In the genomic region with DNA sequence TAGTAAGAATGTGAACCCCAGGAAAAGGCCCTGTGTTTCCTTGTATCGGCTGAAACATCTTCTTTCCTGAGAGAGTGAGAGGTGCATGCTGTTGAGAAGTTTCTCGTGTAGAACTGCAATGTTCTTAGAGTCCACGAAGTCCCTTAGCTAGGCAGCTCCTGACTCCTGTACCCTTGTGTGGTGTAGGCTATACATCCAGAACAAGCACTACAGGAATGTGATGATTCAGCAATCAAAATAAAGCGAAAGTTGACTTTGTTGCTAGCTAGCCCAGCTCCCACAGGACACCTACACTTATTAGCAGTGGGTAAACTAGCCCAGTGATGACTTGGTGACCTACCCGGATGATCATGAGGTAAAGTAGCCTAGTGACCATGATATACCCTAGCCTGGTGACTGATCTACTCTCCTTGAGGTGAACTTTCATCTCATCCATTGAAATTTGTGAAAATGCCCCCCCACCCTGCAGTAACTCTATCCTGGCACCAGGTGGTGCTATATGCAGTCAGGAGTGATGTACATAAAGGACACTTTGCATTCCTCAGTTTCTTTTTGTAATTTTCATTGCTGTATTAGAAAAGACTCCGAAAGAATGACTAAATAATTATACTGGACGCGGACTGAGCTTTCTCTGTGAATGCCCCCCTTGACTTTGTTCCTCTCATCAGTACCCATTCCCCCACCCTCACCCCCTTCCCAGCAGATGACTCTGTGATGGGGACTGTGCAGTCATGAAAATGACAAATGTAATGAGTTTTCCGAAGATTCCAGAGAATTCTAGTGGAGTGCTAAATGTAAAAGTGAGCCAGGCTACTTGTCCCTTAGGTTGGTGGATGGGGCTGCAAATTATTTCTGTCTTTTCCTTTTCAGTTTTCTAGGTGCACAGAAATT, we compare ENCODE assay signal across 8 mouse cellular contexts.
DNase-seq lines count a peak whose midpoint lies in the region; ATAC-seq and TF ChIP-seq lines count a peak whose summit lies in the region.

No protein-coding gene starts in this region.

- H3K9me3 ChIP-seq in intestine, postnatal 0 days (ENCODE audit: control insufficient read depth): no peaks in the 10 kb centered on the region
- no peaks in the 10 kb centered on the region for H3K9me3 ChIP-seq in intestine, embryonic 15.5 days
- H3K9me3 ChIP-seq in hindbrain, embryonic 13.5 days: no peaks in the 10 kb centered on the region
- H3K9me3 ChIP-seq in limb, embryonic 10.5 days (replicated peaks): no peaks in the 10 kb centered on the region
- no peaks in the 10 kb centered on the region for H3K9me3 ChIP-seq in midbrain, embryonic 14.5 days (ENCODE audit: control insufficient read depth, low read length)

- POLR2A ChIA-PET in Patski (lab: Charles Lee): no interaction called here

- H3K9ac ChIP-seq in intestine, postnatal 0 days (ENCODE audit: low read depth, low read length): no peak overlapping the region
- no peak overlapping the region for H3K9ac ChIP-seq in intestine, embryonic 15.5 days
- H3K9ac ChIP-seq in hindbrain, embryonic 13.5 days: no peak overlapping the region
- no peak overlapping the region for H3K9ac ChIP-seq in midbrain, embryonic 14.5 days (replicated peaks; ENCODE audit: low read length)

- no peak for ATAC-seq in intestine, postnatal 0 days
- ATAC-seq in intestine, embryonic 15.5 days: no peak
- no peak for ATAC-seq in Patski
- peak; percentile 69 for ATAC-seq in hindbrain, embryonic 13.5 days (ENCODE audit: low FRiP score)
- ATAC-seq in midbrain, embryonic 14.5 days (ENCODE audit: low FRiP score, low TSS enrichment): peak; percentile 38; the same call in 1 of the 2 replicates

- WGBS in intestine, postnatal 0 days: 49% methylated on average over 9 of the region's 9 CpGs
- 60% methylated on average over 9 of the region's 9 CpGs for WGBS in intestine, embryonic 15.5 days
- WGBS in hindbrain, embryonic 13.5 days: 56% methylated on average over 9 of the region's 9 CpGs
- WGBS in limb, embryonic 10.5 days: 59% methylated on average over 9 of the region's 9 CpGs
- WGBS in midbrain, embryonic 14.5 days: 58% methylated on average over 9 of the region's 9 CpGs

- TF ChIP-seq CTCF in intestine, postnatal 0 days (IDR thresholded peaks at IDR 0.05; ENCODE audit: low read depth): peak; percentile 87
- TF ChIP-seq CTCF in Patski (IDR thresholded peaks at IDR 0.05): peak; percentile 79

- no peaks in the 10 kb centered on the region for H3K4me1 ChIP-seq in intestine, postnatal 0 days (replicated peaks; ENCODE audit: control insufficient read depth, insufficient read depth, low read length)
- H3K4me1 ChIP-seq in intestine, embryonic 15.5 days (replicated peaks): no peaks in the 10 kb centered on the region
- 0 out of 2 replicates have a peak, but pooled peaks cover 3% of the 10 kb centered on the region for H3K4me1 ChIP-seq in hindbrain, embryonic 13.5 days (replicated peaks)
- H3K4me1 ChIP-seq in limb, embryonic 10.5 days: no peaks in the 10 kb centered on the region
- peaks cover 3% of the 10 kb centered on the region; the same call in 1 of the 2 replicates for H3K4me1 ChIP-seq in midbrain, embryonic 14.5 days (ENCODE audit: control insufficient read depth, insufficient read depth, low read length)

- H3K27me3 ChIP-seq in intestine, postnatal 0 days (replicated peaks; ENCODE audit: control insufficient read depth, insufficient read depth, low read length): no peaks in the 10 kb centered on the region
- no peaks in the 10 kb centered on the region for H3K27me3 ChIP-seq in intestine, embryonic 15.5 days (replicated peaks)
- no peaks in the 10 kb centered on the region for H3K27me3 ChIP-seq in Patski
- no peaks in the 10 kb centered on the region for H3K27me3 ChIP-seq in hindbrain, embryonic 13.5 days
- no peaks in the 10 kb centered on the region for H3K27me3 ChIP-seq in limb, embryonic 10.5 days (ENCODE audit: low read depth, poor library complexity, severe bottlenecking)
- H3K27me3 ChIP-seq in midbrain, embryonic 14.5 days (ENCODE audit: control insufficient read depth, insufficient read depth, low read length): no peaks in the 10 kb centered on the region

- CTCF ChIA-PET in Patski (lab: Charles Lee): interaction anchor here (1.0 kb wide), 1 partner anchor 101 kb away, joined by 3 read pairs; no protein-coding TSS in a partner anchor

- no peak overlapping the region for H3K27ac ChIP-seq in intestine, postnatal 0 days (ENCODE audit: low read depth, low read length)
- H3K27ac ChIP-seq in intestine, embryonic 15.5 days: no peak overlapping the region
- no peak overlapping the region for H3K27ac ChIP-seq in hindbrain, embryonic 13.5 days
- no peak overlapping the region for H3K27ac ChIP-seq in limb, embryonic 10.5 days
- no peak overlapping the region for H3K27ac ChIP-seq in midbrain, embryonic 14.5 days (replicated peaks; ENCODE audit: low read depth, low read length)

- no peaks in the 10 kb centered on the region for H3K36me3 ChIP-seq in intestine, postnatal 0 days (ENCODE audit: control insufficient read depth, insufficient read depth)
- H3K36me3 ChIP-seq in intestine, embryonic 15.5 days: no peaks in the 10 kb centered on the region
- no peaks in the 10 kb centered on the region for H3K36me3 ChIP-seq in hindbrain, embryonic 13.5 days
- no peaks in the 10 kb centered on the region for H3K36me3 ChIP-seq in limb, embryonic 10.5 days
- no peaks in the 10 kb centered on the region for H3K36me3 ChIP-seq in midbrain, embryonic 14.5 days (ENCODE audit: control insufficient read depth, insufficient read depth, low read length)

- DNase-seq in Patski (ENCODE audit: low read depth, low spot score): no peak
- peak; percentile 57 for DNase-seq in embryo, embryonic 11 days
- DNase-seq in limb, embryonic 10.5 days (ENCODE audit: low spot score): peak; percentile 68
- DNase-seq in midbrain, embryonic 14.5 days: peak; percentile 82
- DNase-seq in thymus, postnatal 36 days: peak; percentile 15 to 16

- in situ Hi-C loops in Patski (cut with MboI; ENCODE audit: low pct_unique_long_range_greater_than_20kb): loop anchor here (25.0 kb wide), 2 partner anchors 712 to 1137 kb away; no protein-coding TSS in a partner anchor

- H3K4me2 ChIP-seq in intestine, postnatal 0 days (replicated peaks; ENCODE audit: low read depth): no peak overlapping the region
- H3K4me2 ChIP-seq in intestine, embryonic 15.5 days (replicated peaks): no peak overlapping the region
- H3K4me2 ChIP-seq in hindbrain, embryonic 13.5 days: no peak overlapping the region
- H3K4me2 ChIP-seq in midbrain, embryonic 14.5 days (ENCODE audit: low read length): no peak overlapping the region

- H3K4me3 ChIP-seq in intestine, postnatal 0 days (ENCODE audit: low read depth, low read length): no peak overlapping the region
- no peak overlapping the region for H3K4me3 ChIP-seq in intestine, embryonic 15.5 days (replicated peaks)
- H3K4me3 ChIP-seq in hindbrain, embryonic 13.5 days: no peak overlapping the region
- no peak overlapping the region for H3K4me3 ChIP-seq in limb, embryonic 10.5 days
- no peak overlapping the region for H3K4me3 ChIP-seq in midbrain, embryonic 14.5 days (replicated peaks; ENCODE audit: low read depth, low read length)

Comparison
In these comparisons a context has a peak if more than half of its experiments do, and no peak if none do; other contexts are left out.
1. ATAC-seq: peak in hindbrain, embryonic 13.5 days (single experiment) and midbrain, embryonic 14.5 days (single experiment); none in intestine, postnatal 0 days (single experiment), intestine, embryonic 15.5 days (single experiment) and Patski (single experiment).